Mouse (Mus musculus) heart, adult 10 weeks (tissue): ENCODE results near the gene Kif23. TPM values are rescaled to one million over a fixed set of nuclear protein-coding genes. Genes with fewer than 3 reads are reported as not detected.

Experiments
- polyA plus RNA-seq: library from polyadenylated mRNA; stranded (reverse); fragments of 350-450 nt; fragmentation: Illumina TruSeq; extraction: RNeasy Lipid Tissue Mini Kit (QIAGEN cat#74804); gene quantifications from one replicate; pipeline ENCODE4 v1.2.3, GENCODE M21; 2014; ENCODE audit warnings: low read depth, low replicate concordance

Kif23 gene
- 2.0 TPM for polyA plus RNA-seq

DNA sequence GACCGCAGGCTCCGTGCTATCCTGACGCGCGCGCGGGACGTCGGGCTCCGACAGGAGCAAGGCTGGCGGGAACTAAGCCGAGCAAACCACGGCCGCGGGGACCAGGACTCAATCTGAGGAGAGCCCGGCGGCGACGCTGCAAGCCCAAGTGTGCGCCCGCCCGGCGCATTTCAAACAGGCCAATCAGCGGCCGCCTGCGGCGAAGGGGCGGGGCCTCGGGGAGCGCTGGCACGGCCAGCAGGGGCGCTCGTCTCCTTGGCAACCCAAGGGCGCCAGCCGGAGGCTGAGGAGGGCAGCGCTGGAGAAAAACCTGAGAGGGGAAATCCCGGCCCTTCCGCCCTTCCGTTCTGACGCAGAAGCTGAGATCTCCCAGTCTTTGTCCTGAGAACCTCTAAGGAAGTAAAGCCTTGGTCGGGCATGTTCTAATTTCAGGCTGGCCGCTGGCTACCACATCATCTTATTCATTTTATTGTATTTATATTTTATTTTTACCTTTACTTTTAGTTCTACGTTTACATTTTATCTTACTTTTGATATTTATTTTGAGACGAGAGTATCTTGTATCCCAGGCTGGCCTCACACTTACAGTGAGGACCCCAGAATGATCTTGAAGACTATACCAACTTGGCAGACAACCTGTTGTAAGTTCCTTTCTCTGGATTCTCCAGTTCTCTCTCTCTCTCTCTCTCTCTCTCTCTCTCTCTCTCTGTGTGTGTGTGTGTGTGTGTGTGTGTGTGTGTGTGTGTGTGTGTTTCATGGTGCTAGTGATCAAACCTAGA, at the start of gene Kif23:
TSS of gene Kif23 (minus strand) at position 152 of the 779 bp plus-strand sequence.

DNA sequence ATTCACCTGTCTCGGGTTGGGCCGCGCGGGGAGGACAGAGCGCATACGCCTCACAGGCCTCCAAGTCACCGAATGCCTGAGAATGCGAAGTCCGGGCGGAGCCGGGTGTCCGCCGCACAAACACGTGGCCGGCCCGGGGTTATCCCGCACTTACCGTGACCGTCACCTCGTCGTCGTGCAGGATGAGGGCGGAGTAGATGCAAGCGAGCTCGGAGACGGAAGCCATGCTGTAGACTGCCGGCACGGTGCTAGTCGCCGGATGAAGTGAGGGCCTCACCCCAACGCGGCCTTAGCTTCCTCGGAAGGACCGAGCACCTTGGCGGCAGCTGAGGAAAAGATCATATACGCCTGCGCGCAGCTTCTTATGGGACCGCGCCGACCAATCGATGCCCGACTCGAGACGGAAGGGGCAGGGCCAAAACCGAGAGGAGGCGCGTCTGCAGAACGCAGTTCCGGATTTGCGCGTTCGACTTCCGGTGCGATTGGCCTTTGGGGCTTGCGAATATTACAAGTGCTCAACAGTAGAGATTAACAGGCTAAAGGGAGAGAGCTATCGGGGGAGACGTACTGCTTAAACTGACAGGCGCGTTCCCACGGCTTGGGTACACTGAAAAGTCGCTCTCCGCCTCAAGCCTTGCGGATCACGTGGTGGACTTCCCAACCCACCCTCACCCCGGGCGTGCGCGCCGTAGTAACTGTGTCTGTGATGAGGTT, 32.2 kb downstream of the Kif23 start, which contains the start of gene Rplp1:
TSS of gene Rplp1 (minus strand) at position 340 of the 714 bp plus-strand sequence.

Other genes with a start within 250 kb of the Kif23 start
- 2,149 TPM for gene Rplp1, start 32.2 kb downstream of the Kif23 start, polyA plus RNA-seq
- gene Paqr5, start 80.1 kb upstream of the Kif23 start, polyA plus RNA-seq = not detected
- gene Glce, start 175.9 kb upstream of the Kif23 start, polyA plus RNA-seq = 9.7 TPM